Mouse (Mus musculus) CD4-positive, CD25-positive, alpha-beta regulatory T cell, adult 4 months (primary cell): ENCODE data around the gene Rnf114. TPM values are rescaled to one million over a fixed set of nuclear protein-coding genes. Genes with fewer than 3 reads are reported as not detected.

ENCODE experiments used
- ATAC-seq: one replicate; pipeline ENCODE4 v1.8.0; 2017
- polyA plus RNA-seq, 2 experiments: library from polyadenylated mRNA; unstranded; fragments of 100-300 nt; shearing (Covaris generic); gene quantifications; one replicate each; pipeline ENCODE4 v1.2.1; 2017

Rnf114 gene
- polyA plus RNA-seq, 2 experiments from 2014 or later: 187 to 302 TPM

DNA sequence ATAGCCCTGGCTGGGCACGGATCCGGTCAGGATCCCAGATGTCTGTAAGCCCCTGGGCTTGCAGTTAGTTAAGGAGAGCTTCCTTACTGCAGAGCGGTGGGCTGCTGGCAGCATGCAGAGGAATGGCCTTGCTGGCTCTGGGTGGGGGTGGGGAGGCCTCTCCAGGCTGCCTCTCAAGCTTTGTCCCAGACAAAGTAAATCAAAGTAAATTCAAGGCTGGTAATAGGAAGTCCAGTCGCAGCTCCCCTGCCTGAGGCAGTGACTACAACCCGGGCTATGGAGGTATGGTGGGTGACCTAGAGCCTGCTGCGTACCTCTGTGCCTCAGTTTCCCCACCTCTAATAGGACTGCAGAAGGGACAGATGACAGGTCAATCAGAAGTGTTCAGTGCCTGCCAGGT, 48.9 kb downstream of the Rnf114 start:
- ATAC-seq: no peak

GRCm38 (mm10) chr2:167541761-167542160, 49.3 kb downstream of the Rnf114 start:
- ATAC-seq: no peak

GRCm38 (mm10) chr2:167542361-167542760, 49.9 kb downstream of the Rnf114 start:
- ATAC-seq: no peak

- no peak for ATAC-seq
Observed at GRCm38 (mm10) chr2:167543121-167544003, 50.9 kb downstream of the Rnf114 start.

GRCm38 (mm10) chr2:167544004-167544356, 51.5 kb downstream of the Rnf114 start:
- no peak for ATAC-seq

DNA sequence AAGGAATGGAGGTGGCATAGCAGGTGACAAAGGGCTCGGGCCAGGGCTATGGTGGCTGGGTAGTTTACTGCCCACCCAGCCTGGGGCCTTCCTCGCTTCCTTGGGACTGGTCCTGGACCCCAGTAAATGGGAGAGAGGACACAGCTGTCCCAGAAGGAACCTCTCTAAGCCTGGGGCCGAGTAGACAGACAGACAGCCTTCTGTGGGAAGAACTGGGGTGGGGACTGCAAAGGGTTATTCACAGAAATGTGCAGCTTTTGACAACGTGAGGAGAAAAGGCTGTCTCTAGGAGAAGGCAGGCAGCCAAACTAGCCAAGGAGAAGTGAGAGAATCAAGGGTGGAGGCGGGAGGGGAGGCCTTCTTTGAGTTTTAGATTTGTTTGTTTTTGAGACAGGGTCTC, 52.0 kb downstream of the Rnf114 start:
- no peak for ATAC-seq

- no peak for ATAC-seq
Observed at GRCm38 (mm10) chr2:167546447-167547195, 54.2 kb downstream of the Rnf114 start.

GRCm38 (mm10) chr2:167547444-167547843, 55.0 kb downstream of the Rnf114 start:
- no peak for ATAC-seq

DNA sequence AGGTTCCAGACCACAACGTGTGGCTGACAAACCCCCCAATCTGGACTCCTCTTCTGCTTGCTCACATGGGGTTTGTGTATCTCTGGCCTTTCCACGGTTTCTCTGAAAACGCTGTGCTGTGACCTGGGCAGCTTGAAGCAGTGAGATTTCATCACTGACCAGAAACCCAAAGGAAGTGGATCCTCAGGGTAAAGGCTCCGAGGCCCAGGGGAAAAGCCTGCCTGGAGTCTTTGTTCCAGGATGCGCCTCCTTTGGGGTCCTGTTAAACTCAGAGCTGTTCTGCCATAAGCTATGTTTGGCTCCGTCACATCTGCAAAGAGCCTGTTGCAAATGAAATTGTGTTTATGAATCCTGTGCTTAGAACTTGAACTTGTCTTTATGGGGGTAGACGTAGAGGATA, 56.5 kb downstream of the Rnf114 start:
- ATAC-seq: no peak

DNA sequence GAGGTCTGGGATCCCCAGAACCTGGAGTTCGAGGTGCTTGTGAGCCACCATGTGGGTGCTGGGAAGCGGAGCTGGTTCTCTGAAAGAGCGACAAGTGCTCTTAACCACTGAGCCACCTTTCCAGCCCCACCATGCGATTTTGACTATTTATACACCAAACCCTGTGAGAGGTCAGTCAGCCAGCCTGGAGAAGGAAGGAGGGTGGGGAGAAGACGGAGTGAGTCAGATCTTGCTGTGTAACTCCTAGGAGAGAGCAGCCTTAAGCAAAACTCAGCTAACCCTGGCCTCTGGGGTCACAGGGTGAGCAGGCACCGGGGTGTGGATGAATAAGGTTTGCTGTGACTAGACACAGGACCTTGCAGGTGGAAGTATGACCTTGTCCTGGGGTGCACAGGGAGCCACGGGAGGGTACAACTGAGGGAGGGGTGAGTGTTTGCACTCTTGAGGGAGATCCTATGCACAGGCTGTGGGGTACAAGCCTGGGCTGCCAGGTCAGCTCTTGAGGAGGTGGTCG, 58.0 kb downstream of the Rnf114 start:
- ATAC-seq: no peak

GRCm38 (mm10) chr2:167551342-167551920, 59.0 kb downstream of the Rnf114 start:
- ATAC-seq: no peak

- ATAC-seq: no peak
Observed at GRCm38 (mm10) chr2:167552292-167552691, 59.8 kb downstream of the Rnf114 start.

DNA sequence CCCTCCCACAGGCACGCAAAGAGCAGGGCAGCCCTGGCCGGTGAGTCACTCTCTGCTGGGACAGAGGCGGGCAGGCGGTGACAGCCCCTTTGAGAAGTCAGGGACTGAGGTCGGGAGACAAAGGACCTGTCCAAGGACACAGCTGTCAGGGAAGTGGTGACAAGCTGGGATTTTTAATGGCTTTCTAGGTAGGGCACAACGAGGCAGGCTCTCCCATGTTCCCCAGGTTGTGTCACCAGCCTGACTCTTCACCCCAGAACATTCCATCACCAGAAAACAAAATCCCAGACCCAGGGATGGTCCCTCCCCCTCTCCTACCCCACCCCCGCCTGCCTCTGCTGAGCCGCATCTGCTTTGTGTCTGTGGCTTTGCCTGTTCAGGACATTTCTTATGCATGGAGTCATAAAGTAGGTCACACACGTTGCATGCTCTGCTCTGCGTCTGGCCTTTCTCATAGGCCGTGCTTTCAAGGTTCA, 60.5 kb downstream of the Rnf114 start:
- ATAC-seq: no peak

- no peak for ATAC-seq
Observed at GRCm38 (mm10) chr2:167555766-167556165, 63.3 kb downstream of the Rnf114 start.

DNA sequence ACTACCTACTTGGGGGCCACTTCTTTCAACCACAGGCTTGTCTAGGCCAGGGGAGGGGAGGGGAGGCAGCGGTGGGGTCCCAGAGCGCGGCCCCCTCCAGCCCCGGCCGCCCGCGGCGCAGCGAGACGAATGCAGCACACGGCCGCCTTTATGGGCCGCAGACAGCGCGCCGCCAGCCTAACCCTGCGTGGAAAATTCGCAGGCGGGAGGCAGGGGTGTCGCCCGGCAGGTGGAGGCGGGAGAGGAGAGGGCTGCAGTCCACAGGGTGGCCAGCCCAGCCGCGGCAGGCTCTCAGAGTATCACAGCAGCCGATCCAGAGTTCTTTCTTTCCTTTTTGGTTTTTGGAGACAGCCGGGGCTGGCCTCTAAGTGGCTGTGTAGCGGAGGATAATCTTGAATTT, 67.0 kb downstream of the Rnf114 start:
- no peak for ATAC-seq

- ATAC-seq: no peak
Observed at GRCm38 (mm10) chr2:167562101-167562500, 69.7 kb downstream of the Rnf114 start.

DNA sequence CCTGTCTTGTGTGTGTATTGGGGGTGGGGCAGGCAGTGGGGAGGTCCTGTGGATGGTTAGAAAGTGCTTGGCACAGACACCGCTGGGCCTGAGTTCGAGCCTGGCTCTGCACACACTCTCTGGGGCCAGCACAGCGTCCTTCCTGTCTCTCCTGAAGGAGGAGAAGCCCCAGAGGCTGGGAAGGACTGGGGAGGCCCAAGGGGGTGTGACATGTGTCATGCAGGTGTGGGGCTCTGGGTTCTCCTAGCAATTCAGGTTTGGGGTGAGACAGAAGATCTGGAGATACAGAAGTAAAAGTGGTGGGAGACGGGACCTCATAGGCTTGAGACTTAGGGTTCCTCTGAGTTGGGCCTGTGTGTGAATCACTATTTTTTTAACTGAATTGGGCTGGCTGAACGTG, 70.6 kb downstream of the Rnf114 start:
- ATAC-seq: no peak

GRCm38 (mm10) chr2:167563703-167564102, 71.3 kb downstream of the Rnf114 start:
- no peak for ATAC-seq

- no peak for ATAC-seq
Observed at GRCm38 (mm10) chr2:167564551-167565311, 72.3 kb downstream of the Rnf114 start.

GRCm38 (mm10) chr2:167565312-167565656, 72.8 kb downstream of the Rnf114 start:
- ATAC-seq: no peak

DNA sequence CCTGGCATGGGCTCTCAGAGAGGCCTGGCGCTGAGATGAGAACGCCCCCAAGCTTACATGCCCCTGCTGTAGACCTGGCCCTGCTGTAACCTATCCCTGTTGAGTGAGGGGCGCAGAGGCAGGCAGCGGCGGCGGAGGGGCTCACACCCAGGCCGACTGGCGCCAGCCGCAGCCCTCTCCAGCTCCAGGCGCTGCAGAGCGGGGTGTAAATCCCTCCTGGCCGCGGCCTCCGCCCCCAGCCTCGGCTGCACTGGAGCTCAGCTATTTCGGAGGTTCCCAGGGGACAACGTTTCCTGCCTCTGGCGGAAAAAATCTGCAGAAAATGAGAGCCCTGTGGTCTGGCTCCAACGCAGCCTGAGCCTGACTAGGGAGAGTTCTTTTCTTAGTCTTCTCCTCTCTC, 73.2 kb downstream of the Rnf114 start:
- no peak for ATAC-seq
